Mouse (Mus musculus): ENCODE measurements around the gene Nrip1. TPM values are rescaled to one million over a fixed set of nuclear protein-coding genes. Genes with fewer than 3 reads are reported as not detected.

The Nrip1 gene
- total and polyA plus RNA-seq, 3 experiments: 10.4 to 91.1 (median 25.0) TPM

GRCm38 (mm10) chr16:76266635-76267268, 106.9 kb downstream of the Nrip1 start:
- Histone ChIP-seq H3K36me3 (replicated peaks) (no peaks in the 10 kb centered on the region), H3K27me3 (ENCODE audit: insufficient read depth, low read length) (peaks cover 13% of the 10 kb centered on the region), H3K4me3 (ENCODE audit: low read depth, low read length) (no peak overlapping the region), H3K4me1 (ENCODE audit: insufficient read depth, low read depth, low read length) (peaks cover 7% of the 10 kb centered on the region; the same call in 1 of the 2 replicates), H3K9me3 (replicated peaks) (no peaks in the 10 kb centered on the region)
- TF ChIP-seq GATA2 (IDR thresholded peaks at IDR 0.05; ENCODE audit: borderline replicate concordance, low read depth, low read length) (no peak), POLR2AphosphoS5 (IDR thresholded peaks at IDR 0.05; ENCODE audit: insufficient replicate concordance, low read depth, low read length) (no peak), CTCF (IDR thresholded peaks at IDR 0.05; ENCODE audit: low read depth, low read length) (no peak), TAL1 (conservative IDR thresholded peaks at IDR 0.05; ENCODE audit: low read depth, low read length) (no peak), GATA1 (IDR thresholded peaks at IDR 0.05; ENCODE audit: borderline replicate concordance, low read length) (no peak)
- DNase-seq (ENCODE audit: low spot score) (no peak), ATAC-seq (ENCODE audit: extremely low read depth, insufficient number of reproducible peaks, low FRiP score, poor library complexity, severe bottlenecking) (no peak)

GRCm38 (mm10) chr16:76265874-76266273, 107.8 kb downstream of the Nrip1 start:
- no peaks in the 10 kb centered on the region for H3K9me3 ChIP-seq (replicated peaks)
- H3K36me3 ChIP-seq (replicated peaks): no peaks in the 10 kb centered on the region
- DNase-seq (ENCODE audit: low spot score) (no peak), ATAC-seq (ENCODE audit: extremely low read depth, insufficient number of reproducible peaks, low FRiP score, poor library complexity, severe bottlenecking) (no peak)
- no peak overlapping the region for H3K4me3 ChIP-seq (ENCODE audit: low read depth, low read length)
- H3K4me1 ChIP-seq (ENCODE audit: insufficient read depth, low read depth, low read length): peaks cover 7% of the 10 kb centered on the region; the same call in 1 of the 2 replicates
- TF ChIP-seq POLR2AphosphoS5 (IDR thresholded peaks at IDR 0.05; ENCODE audit: insufficient replicate concordance, low read depth, low read length): no peak
- TF ChIP-seq CTCF (IDR thresholded peaks at IDR 0.05; ENCODE audit: low read depth, low read length): no peak
- no peak for TF ChIP-seq TAL1 (conservative IDR thresholded peaks at IDR 0.05; ENCODE audit: low read depth, low read length)
- TF ChIP-seq GATA1 (IDR thresholded peaks at IDR 0.05; ENCODE audit: borderline replicate concordance, low read length): no peak
- no peak for TF ChIP-seq GATA2 (IDR thresholded peaks at IDR 0.05; ENCODE audit: borderline replicate concordance, low read depth, low read length)
- peaks cover 13% of the 10 kb centered on the region for H3K27me3 ChIP-seq (ENCODE audit: insufficient read depth, low read length)

- TF ChIP-seq GATA2 (IDR thresholded peaks at IDR 0.05; ENCODE audit: borderline replicate concordance, low read depth, low read length) (no peak), CTCF (IDR thresholded peaks at IDR 0.05; ENCODE audit: low read depth, low read length) (no peak), POLR2AphosphoS5 (IDR thresholded peaks at IDR 0.05; ENCODE audit: insufficient replicate concordance, low read depth, low read length) (no peak), TAL1 (conservative IDR thresholded peaks at IDR 0.05; ENCODE audit: low read depth, low read length) (no peak), GATA1 (IDR thresholded peaks at IDR 0.05; ENCODE audit: borderline replicate concordance, low read length) (no peak)
- H3K4me3 ChIP-seq (ENCODE audit: low read depth, low read length): no peak overlapping the region
- peaks cover 7% of the 10 kb centered on the region; the same call in 1 of the 2 replicates for H3K4me1 ChIP-seq (ENCODE audit: insufficient read depth, low read depth, low read length)
- no peak for ATAC-seq (ENCODE audit: extremely low read depth, insufficient number of reproducible peaks, low FRiP score, poor library complexity, severe bottlenecking)
- no peak for DNase-seq (ENCODE audit: low spot score)
- H3K9me3 ChIP-seq (replicated peaks): no peaks in the 10 kb centered on the region
- no peaks in the 10 kb centered on the region for H3K36me3 ChIP-seq (replicated peaks)
- H3K27me3 ChIP-seq (ENCODE audit: insufficient read depth, low read length): peaks cover 13% of the 10 kb centered on the region
Observed at GRCm38 (mm10) chr16:76265301-76265700, 108.3 kb downstream of the Nrip1 start.

GRCm38 (mm10) chr16:76263393-76263792, 110.2 kb downstream of the Nrip1 start:
- TF ChIP-seq TAL1 (conservative IDR thresholded peaks at IDR 0.05; ENCODE audit: low read depth, low read length) (no peak), CTCF (IDR thresholded peaks at IDR 0.05; ENCODE audit: low read depth, low read length) (no peak), GATA1 (IDR thresholded peaks at IDR 0.05; ENCODE audit: borderline replicate concordance, low read length) (no peak), POLR2AphosphoS5 (IDR thresholded peaks at IDR 0.05; ENCODE audit: insufficient replicate concordance, low read depth, low read length) (no peak), GATA2 (IDR thresholded peaks at IDR 0.05; ENCODE audit: borderline replicate concordance, low read depth, low read length) (no peak)
- peaks cover 6% of the 10 kb centered on the region for H3K27me3 ChIP-seq (ENCODE audit: insufficient read depth, low read length)

GRCm38 (mm10) chr16:76260296-76260695, 113.3 kb downstream of the Nrip1 start:
- peaks cover 6% of the 10 kb centered on the region for H3K27me3 ChIP-seq (ENCODE audit: insufficient read depth, low read length)
- no peak for DNase-seq (ENCODE audit: low spot score)
- H3K4me1 ChIP-seq (ENCODE audit: insufficient read depth, low read depth, low read length): no peaks in the 10 kb centered on the region
- no peaks in the 10 kb centered on the region for H3K9me3 ChIP-seq (replicated peaks)
- H3K4me3 ChIP-seq (ENCODE audit: low read depth, low read length): no peak overlapping the region
- TF ChIP-seq GATA2 (IDR thresholded peaks at IDR 0.05; ENCODE audit: borderline replicate concordance, low read depth, low read length): no peak
- no peak for TF ChIP-seq POLR2AphosphoS5 (IDR thresholded peaks at IDR 0.05; ENCODE audit: insufficient replicate concordance, low read depth, low read length)
- no peak for TF ChIP-seq TAL1 (conservative IDR thresholded peaks at IDR 0.05; ENCODE audit: low read depth, low read length)
- TF ChIP-seq CTCF (IDR thresholded peaks at IDR 0.05; ENCODE audit: low read depth, low read length): no peak
- no peak for TF ChIP-seq GATA1 (IDR thresholded peaks at IDR 0.05; ENCODE audit: borderline replicate concordance, low read length)
- H3K36me3 ChIP-seq (replicated peaks): no peaks in the 10 kb centered on the region
- ATAC-seq (ENCODE audit: extremely low read depth, insufficient number of reproducible peaks, low FRiP score, poor library complexity, severe bottlenecking): no peak

More at GRCm38 (mm10) chr16:76263393-76263792, 110.2 kb downstream of the Nrip1 start:
- H3K9me3 ChIP-seq (replicated peaks): no peaks in the 10 kb centered on the region
- H3K4me3 ChIP-seq (ENCODE audit: low read depth, low read length): no peak overlapping the region
- H3K4me1 ChIP-seq (ENCODE audit: insufficient read depth, low read depth, low read length): peaks cover 7% of the 10 kb centered on the region; the same call in 1 of the 2 replicates
- DNase-seq (ENCODE audit: low spot score) (no peak), ATAC-seq (ENCODE audit: extremely low read depth, insufficient number of reproducible peaks, low FRiP score, poor library complexity, severe bottlenecking) (no peak)
- H3K36me3 ChIP-seq (replicated peaks): no peaks in the 10 kb centered on the region

- H3K27me3 ChIP-seq (ENCODE audit: insufficient read depth, low read length): peaks cover 3% of the 10 kb centered on the region; the same call in 1 of the 2 replicates
- H3K9me3 ChIP-seq (replicated peaks): no peaks in the 10 kb centered on the region
- H3K4me1 ChIP-seq (ENCODE audit: insufficient read depth, low read depth, low read length): peaks cover 6% of the 10 kb centered on the region; the same call in 1 of the 2 replicates
- TF ChIP-seq GATA1 (IDR thresholded peaks at IDR 0.05; ENCODE audit: borderline replicate concordance, low read length) (no peak), TAL1 (conservative IDR thresholded peaks at IDR 0.05; ENCODE audit: low read depth, low read length) (no peak), GATA2 (IDR thresholded peaks at IDR 0.05; ENCODE audit: borderline replicate concordance, low read depth, low read length) (no peak), CTCF (IDR thresholded peaks at IDR 0.05; ENCODE audit: low read depth, low read length) (no peak), POLR2AphosphoS5 (IDR thresholded peaks at IDR 0.05; ENCODE audit: insufficient replicate concordance, low read depth, low read length) (no peak)
- ATAC-seq (ENCODE audit: extremely low read depth, insufficient number of reproducible peaks, low FRiP score, poor library complexity, severe bottlenecking) (no peak), DNase-seq (ENCODE audit: low spot score) (no peak)
- H3K36me3 ChIP-seq (replicated peaks): no peaks in the 10 kb centered on the region
- H3K4me3 ChIP-seq (ENCODE audit: low read depth, low read length): no peak overlapping the region
Observed at GRCm38 (mm10) chr16:76251826-76252225, 121.8 kb downstream of the Nrip1 start.
